Mouse (Mus musculus) olfactory bulb, adult 2 months (tissue): ENCODE measurements around the gene Aldh3b2. TPM values are rescaled to one million over a fixed set of nuclear protein-coding genes. Genes with fewer than 3 reads are reported as not detected.

Experiments
- H3K27ac ChIP-seq: fragments of 200-500 bp; 2 replicates; pipeline ENCODE4 v1.5.1; 2012; ENCODE audit warnings: low read depth, low read length; ENCODE audit not compliant: insufficient read depth
- H3K4me1 ChIP-seq: fragments of 200-500 bp; 2 replicates; pipeline ENCODE4 v1.6.1; 2012; ENCODE audit warnings: low read length; ENCODE audit not compliant: control insufficient read depth, insufficient read depth
- H3K4me3 ChIP-seq: fragments of 200-500 bp; 2 replicates; pipeline ENCODE4 v1.5.1; 2012; ENCODE audit warnings: mild to moderate bottlenecking, low read depth, low read length, moderate library complexity; ENCODE audit not compliant: insufficient read depth
- CTCF ChIP-seq: fragments of 200-500 bp; IDR thresholded peaks from 2 replicates; pipeline ENCODE4 v1.5.1; 2012; ENCODE audit warnings: low read depth, mild to moderate bottlenecking, low read length, moderate library complexity; ENCODE audit not compliant: insufficient read depth
- POLR2A ChIP-seq: fragments of 200-500 bp; IDR thresholded peaks from 2 replicates; pipeline ENCODE4 v1.6.1; 2012; ENCODE audit warnings: mild to moderate bottlenecking, low read depth, low read length, moderate library complexity; ENCODE audit not compliant: insufficient read depth
- WGBS: fragments of 180-500 bp; shearing (Covaris S2); methylation state at CpG from one replicate; pipeline ENCODE4 v1.1.7; 2018; 5-methylcytosine and 5-hydroxymethylcytosine counted together
- polyA plus RNA-seq: library from polyadenylated mRNA; stranded (reverse); fragments of >200 nt; gene quantifications from 2 replicates; pipeline ENCODE4 v1.2.4, GENCODE M21; 2012; ENCODE audit warnings: low replicate concordance; ENCODE audit not compliant: missing spikeins, insufficient read depth, insufficient read length

Aldh3b2 gene
- polyA plus RNA-seq, 1 experiment = not detected

DNA sequence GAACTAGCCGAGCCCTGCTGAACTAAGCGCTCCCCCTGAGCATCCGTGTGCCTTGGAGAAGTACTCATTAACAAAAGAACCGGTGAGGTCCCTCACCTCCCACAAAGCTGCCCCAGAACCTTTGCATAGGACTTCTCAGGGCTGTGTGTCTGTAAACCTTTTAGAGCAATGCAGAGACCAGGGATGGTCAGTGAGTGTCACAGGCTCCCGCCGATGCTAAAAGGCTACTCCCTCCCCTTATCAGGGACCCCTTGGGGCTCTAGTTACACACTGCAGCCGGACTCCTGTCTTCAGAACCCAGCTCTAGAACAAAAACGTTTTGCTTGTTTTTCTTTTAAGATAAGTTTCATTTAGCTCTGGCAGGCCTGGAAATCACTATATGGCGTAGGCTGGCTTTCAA is 40.9 kb downstream of the Aldh3b2 start:
- WGBS = 24% methylated on average over 9 of the region's 9 CpGs
- Histone ChIP-seq H3K4me1 (peaks cover 15% of the 10 kb centered on the region), H3K4me3 (peak overlapping the region; percentile 13), H3K27ac (no peak overlapping the region)
- TF ChIP-seq CTCF = no peak
- no peak for TF ChIP-seq POLR2A

DNA sequence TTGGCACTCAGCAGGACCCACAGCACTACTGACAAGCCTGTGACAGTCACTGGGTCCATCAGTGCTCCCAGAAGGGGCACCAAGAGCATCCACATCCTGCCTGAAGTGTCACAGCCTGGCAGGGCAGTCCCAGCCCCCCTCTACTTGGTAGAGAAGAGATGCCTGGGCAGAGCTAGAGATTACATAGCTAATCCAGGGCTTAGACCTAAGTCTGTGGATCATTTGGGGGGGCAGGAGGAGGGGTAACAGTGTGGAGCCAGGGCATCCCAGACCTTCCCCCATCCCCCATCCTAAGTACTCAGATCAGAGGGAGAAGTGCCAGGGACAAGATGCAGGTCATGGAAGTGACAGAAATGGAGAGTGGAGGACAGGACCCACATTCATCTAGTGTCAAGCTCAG is 42.7 kb downstream of the Aldh3b2 start:
- Histone ChIP-seq H3K4me1 (peaks cover 12% of the 10 kb centered on the region), H3K27ac (no peak overlapping the region), H3K4me3 (no peak overlapping the region)
- no peak for TF ChIP-seq POLR2A
- TF ChIP-seq CTCF = no peak

DNA sequence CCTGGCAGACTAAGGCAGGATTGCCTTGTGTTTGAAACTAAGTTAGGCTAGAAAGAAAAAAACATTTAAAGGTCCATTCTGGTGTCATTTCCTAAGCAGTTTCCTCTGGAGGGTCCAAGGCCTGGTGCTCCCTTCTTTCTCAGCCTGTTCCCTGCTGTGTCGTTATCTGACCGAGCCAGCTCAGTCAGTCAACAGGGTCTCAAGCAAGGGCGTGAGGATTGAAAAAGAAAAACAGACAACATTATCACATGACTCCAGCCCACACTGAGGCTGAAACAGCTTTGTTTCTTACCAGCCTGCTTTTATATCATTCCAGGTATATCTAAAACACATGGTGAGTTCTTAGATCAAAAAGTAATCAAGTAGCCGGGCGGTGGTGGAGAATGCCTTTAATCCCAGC is 43.5 kb downstream of the Aldh3b2 start:
- 71% methylated on average over 5 of the region's 5 CpGs for WGBS

DNA sequence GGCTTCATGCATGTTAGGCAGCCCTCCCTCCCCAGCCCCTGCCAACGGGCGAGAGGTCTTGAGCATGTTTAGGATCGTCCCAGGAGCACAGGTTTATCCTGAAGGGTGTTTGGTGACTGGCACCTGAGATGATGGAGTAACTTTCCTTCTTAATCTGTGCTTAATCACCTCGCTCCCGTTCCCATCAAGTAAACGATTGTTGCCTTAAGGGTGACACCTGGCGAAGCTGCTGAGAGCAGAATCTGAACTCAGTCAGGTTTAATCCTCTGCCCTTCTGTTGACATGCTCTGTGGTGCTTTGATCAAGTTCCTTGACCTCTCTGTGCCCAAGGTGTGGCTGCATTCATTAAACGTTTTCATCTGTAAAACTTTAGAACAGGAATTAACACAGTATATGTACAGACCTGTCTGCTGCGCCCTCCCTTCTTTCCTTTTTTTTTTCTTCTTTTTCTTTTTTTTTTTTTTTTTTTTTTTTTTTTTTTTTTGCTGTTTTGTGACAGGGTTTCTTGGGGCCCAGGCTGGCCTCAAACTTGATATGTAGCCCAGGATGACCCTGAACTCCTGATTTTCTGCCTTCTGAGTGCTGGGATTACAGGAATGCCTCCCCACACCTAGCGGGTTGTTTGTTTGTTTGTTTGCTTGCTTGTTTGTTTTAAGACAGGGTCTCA is 45.9 kb downstream of the Aldh3b2 start:
- 69% methylated on average over 10 of the region's 10 CpGs for WGBS
- H3K27ac ChIP-seq = no peak overlapping the region
- TF ChIP-seq CTCF (no peak), POLR2A (no peak)
- 0 out of 2 replicates have a peak, but pooled peaks cover under 1% of the 10 kb centered on the region for H3K4me1 ChIP-seq
- no peak overlapping the region for H3K4me3 ChIP-seq

More for the DNA sequence above, 43.5 kb downstream of the Aldh3b2 start:
- H3K4me3 ChIP-seq = no peak overlapping the region
- TF ChIP-seq POLR2A (no peak), CTCF (no peak)
- H3K27ac ChIP-seq = no peak overlapping the region
- peaks cover 10% of the 10 kb centered on the region for H3K4me1 ChIP-seq

DNA sequence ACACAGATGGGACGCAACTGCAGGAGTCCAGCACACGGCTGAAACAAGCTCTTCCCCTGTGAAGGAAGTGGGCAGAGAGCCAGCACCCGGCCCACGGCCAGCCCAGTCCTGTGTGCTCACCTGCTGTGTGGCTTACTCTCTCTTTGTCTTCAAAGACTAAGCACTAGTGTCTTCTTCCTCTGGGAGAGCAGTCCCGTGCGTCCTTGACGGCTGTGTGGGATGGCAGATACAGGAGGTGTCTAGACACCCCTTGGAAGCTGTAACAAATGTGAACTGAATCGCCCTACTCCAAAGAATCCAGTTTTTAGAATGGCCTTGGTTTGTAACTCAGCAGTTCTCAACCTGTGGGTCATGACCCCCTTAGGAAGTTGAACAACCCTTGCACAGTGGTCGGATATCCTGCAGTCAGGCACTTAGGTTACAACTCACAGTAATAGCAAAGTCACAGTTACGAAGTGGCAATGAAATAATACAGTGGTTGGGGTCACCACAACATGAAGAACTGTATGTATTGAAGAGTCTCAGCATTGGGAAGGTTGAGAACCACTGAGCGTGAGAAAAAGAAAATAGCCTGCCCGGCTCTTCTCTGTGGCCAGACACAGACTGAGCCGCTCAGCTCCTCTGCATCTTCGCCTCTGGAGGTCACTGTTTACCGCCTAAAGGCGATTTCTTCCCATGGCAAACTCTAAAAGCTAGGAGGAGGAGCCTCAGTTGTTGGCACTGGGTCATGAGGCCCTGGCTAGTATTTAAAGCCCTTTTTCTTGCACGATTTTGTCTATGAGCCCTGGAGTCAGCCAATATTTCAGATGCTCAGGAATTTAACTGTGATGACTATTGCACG is 46.8 kb downstream of the Aldh3b2 start:
- Histone ChIP-seq H3K4me1 (no peaks in the 10 kb centered on the region), H3K27ac (no peak overlapping the region), H3K4me3 (no peak overlapping the region)
- TF ChIP-seq POLR2A = no peak
- TF ChIP-seq CTCF = peak; percentile 72
- 21% methylated on average over 18 of the region's 18 CpGs for WGBS

DNA sequence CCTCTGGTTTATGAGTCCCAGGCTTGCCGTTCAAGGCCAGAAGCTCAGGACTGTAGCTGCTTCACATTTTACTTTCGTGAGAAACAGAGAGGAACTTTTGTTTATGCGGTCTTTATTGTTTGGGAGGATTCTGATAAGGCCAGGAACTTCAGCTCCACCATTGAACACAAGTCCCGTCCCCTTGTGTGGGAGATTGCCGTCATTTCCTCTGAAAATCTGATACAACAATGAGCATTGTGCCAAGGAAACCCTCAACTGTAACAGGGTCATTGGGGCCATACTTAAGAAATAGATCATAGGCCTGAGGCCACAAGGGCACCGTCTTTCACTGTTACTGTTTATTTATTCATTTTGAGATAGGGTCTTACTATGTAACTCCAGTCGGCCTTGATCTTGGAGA is 51.1 kb downstream of the Aldh3b2 start:
- WGBS = 76% methylated on average over 7 of the region's 7 CpGs
- Histone ChIP-seq H3K4me3 (no peak overlapping the region), H3K27ac (no peak overlapping the region), H3K4me1 (no peaks in the 10 kb centered on the region)
- no peak for TF ChIP-seq POLR2A

DNA sequence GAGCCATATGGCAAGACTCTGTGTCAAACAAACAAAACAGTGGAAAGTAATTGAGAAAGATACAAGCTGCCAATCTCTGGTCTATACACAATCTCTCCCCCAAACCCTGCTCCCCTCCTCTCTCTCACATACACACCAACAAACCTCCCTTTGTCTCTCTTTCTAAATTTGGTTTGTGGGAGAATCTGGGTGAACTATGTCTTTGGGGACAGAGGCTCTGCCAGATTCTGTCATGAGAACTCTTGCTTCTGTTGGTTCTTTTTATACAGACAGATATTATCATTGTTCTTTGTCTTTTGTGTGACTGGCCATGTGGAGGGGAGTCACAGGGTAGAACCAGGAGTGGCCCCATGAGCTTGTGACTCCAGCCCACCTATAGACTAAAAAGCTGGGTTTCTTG is 55.4 kb downstream of the Aldh3b2 start:
- H3K4me3 ChIP-seq = no peak overlapping the region
- no peak for TF ChIP-seq CTCF
- no peak for TF ChIP-seq POLR2A
- H3K27ac ChIP-seq = no peak overlapping the region
- H3K4me1 ChIP-seq = no peaks in the 10 kb centered on the region

Other genes starting within 250 kb of the Aldh3b2 start
- 90.0 TPM in 1 of 2 replicates, not detected in the other for gene Kmt5b, start 204.9 kb upstream of the Aldh3b2 start, polyA plus RNA-seq
- not detected in 2 replicates for gene Chka, start 120.6 kb upstream of the Aldh3b2 start, polyA plus RNA-seq
- gene Tcirg1, start 65.2 kb upstream of the Aldh3b2 start, polyA plus RNA-seq = not detected in 2 replicates
- not detected in 2 replicates for gene Ndufs8, start 59.6 kb upstream of the Aldh3b2 start, polyA plus RNA-seq
- gene Aldh3b1, start 42.5 kb upstream of the Aldh3b2 start, polyA plus RNA-seq = not detected in 2 replicates
- gene Unc93b1, start 37.1 kb upstream of the Aldh3b2 start, polyA plus RNA-seq = not detected in 2 replicates
- not detected in 2 replicates for gene Aldh3b3, start 13.7 kb upstream of the Aldh3b2 start, polyA plus RNA-seq
- not detected in 2 replicates for gene Acy3, start 14.2 kb downstream of the Aldh3b2 start, polyA plus RNA-seq
- not detected in 2 replicates for gene Tbx10, start 20.4 kb downstream of the Aldh3b2 start, polyA plus RNA-seq
- not detected in 2 replicates for gene Nudt8, start 28.3 kb downstream of the Aldh3b2 start, polyA plus RNA-seq
- gene Gm49405, start 28.3 kb downstream of the Aldh3b2 start, polyA plus RNA-seq = not detected in 2 replicates
- not detected in 2 replicates for gene Doc2g, start 31.0 kb downstream of the Aldh3b2 start, polyA plus RNA-seq
- gene Ndufv1, start 40.5 kb downstream of the Aldh3b2 start, polyA plus RNA-seq = 777 TPM in 1 of 2 replicates, not detected in the other
- gene Gstp1, start 65.7 kb downstream of the Aldh3b2 start, polyA plus RNA-seq = not detected in 2 replicates
- not detected in 2 replicates for gene Gstp2, start 73.7 kb downstream of the Aldh3b2 start, polyA plus RNA-seq
- gene Gstp3, start 87.2 kb downstream of the Aldh3b2 start, polyA plus RNA-seq = not detected in 2 replicates
- gene Cabp2, start 109.2 kb downstream of the Aldh3b2 start, polyA plus RNA-seq = not detected in 2 replicates
- not detected in 2 replicates for gene Cdk2ap2, start 124.9 kb downstream of the Aldh3b2 start, polyA plus RNA-seq
- not detected in 2 replicates for gene Pitpnm1, start 127.7 kb downstream of the Aldh3b2 start, polyA plus RNA-seq
- gene Aip, start 153.5 kb downstream of the Aldh3b2 start, polyA plus RNA-seq = not detected in 2 replicates
- gene Gpr152, start 167.5 kb downstream of the Aldh3b2 start, polyA plus RNA-seq = not detected in 2 replicates
- not detected in 2 replicates for gene Cabp4, start 171.7 kb downstream of the Aldh3b2 start, polyA plus RNA-seq
- not detected in 2 replicates for gene Coro1b, start 176.3 kb downstream of the Aldh3b2 start, polyA plus RNA-seq
- 485 TPM in 1 of 2 replicates, not detected in the other for gene Ptprcap, start 181.3 kb downstream of the Aldh3b2 start, polyA plus RNA-seq
- gene Rps6kb2, start 191.0 kb downstream of the Aldh3b2 start, polyA plus RNA-seq = not detected in 2 replicates
- not detected in 2 replicates for gene Carns1, start 203.2 kb downstream of the Aldh3b2 start, polyA plus RNA-seq
- 247 TPM in 1 of 2 replicates, not detected in the other for gene Tbc1d10c, start 219.0 kb downstream of the Aldh3b2 start, polyA plus RNA-seq
- gene Ppp1ca, start 219.7 kb downstream of the Aldh3b2 start, polyA plus RNA-seq = 405 and 768 TPM in 2 replicates
- not detected in 2 replicates for gene Rad9a, start 229.3 kb downstream of the Aldh3b2 start, polyA plus RNA-seq
- gene Clcf1, start 241.9 kb downstream of the Aldh3b2 start, polyA plus RNA-seq = not detected in 2 replicates
- gene AC109138.7, start 242.0 kb downstream of the Aldh3b2 start, polyA plus RNA-seq = not detected in 2 replicates